Mouse (Mus musculus) ovary, postnatal 14 days (tissue): ENCODE results near the gene Emc10.
A peak's percentile ranks its signal among the peaks of the same experiment; 100 is the strongest.

Source experiments
- DNase-seq: peaks from one replicate; pipeline ENCODE4 v3.0.0; 2022; ENCODE audit warnings: low spot score

Gene Emc10

GRCm38 (mm10) chr7:44525126-44525832 is 28.9 kb upstream of the Emc10 start:
- peak; percentile 84 for DNase-seq

GRCm38 (mm10) chr7:44524502-44524901 is 28.2 kb upstream of the Emc10 start, which contains the start of gene Mybpc2:
Gene Mybpc2, minus strand, starts transcription at chr7:44524656.
- no peak for DNase-seq

DNA sequence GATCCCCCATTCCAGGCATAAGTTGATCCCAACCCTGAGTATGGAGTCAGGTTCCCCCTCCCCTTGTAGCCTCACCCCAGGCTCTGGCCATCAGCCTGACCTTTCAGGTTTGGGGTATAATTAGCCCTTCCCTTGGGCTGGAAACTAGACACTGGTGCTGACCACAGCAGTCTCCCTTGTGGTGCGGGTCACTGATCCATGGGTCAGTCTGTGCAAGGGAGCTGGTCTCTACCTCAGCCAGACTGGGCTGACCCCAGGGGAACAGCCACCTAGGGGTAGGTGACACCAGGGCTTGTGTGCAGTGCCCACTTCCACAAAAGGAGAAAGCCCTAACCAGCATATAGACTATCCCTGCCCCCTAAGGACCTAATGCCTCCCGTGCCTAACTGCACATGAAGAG is 26.7 kb upstream of the Emc10 start:
- DNase-seq = no peak

DNA sequence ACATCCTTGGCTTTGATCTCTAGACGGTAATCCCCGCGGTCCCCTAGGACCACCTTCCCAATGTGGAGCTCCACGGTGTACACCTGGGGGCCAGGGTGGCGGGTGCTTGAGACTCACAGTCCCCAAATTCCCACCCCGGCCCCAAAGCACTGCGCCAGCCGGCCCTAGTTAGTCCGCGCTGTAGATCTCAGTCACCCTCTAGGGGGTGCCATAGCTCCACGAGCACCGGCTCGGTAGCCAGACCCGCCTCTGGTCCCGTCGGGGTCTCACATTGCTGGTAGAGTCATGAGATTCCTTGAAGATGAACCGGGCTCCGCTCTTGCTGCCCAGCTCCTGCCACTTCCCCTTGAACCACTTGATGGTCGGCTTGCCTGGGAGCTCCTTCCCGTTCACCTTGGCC is 25.4 kb upstream of the Emc10 start:
- peak; percentile 56 for DNase-seq

DNA sequence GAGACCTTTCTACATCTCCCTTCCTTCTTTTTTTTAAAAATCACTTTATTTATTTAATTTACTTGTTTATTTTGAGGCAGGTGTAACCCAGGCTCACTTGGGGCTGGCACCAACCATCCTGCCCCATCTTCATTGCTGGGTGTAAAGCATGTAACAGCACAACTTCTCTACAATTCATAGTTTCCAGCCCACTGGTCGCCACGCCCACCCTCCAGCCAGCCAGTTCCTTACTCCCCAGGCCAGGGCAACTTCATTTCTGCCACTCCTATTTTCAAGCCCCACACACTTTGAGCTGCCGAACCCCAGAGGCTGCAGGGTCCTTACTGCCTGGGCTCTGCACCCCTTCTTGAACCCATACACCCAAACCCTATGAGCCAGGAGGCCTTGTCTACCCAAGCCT is 24.7 kb upstream of the Emc10 start:
- DNase-seq = no peak

- DNase-seq = no peak
Observed at GRCm38 (mm10) chr7:44519240-44519913, 23.0 kb upstream of the Emc10 start.

GRCm38 (mm10) chr7:44507491-44507890 is 11.2 kb upstream of the Emc10 start:
- no peak for DNase-seq

- DNase-seq = peak; percentile 64
Observed at GRCm38 (mm10) chr7:44501563-44502115, 5.3 kb upstream of the Emc10 start.

DNA sequence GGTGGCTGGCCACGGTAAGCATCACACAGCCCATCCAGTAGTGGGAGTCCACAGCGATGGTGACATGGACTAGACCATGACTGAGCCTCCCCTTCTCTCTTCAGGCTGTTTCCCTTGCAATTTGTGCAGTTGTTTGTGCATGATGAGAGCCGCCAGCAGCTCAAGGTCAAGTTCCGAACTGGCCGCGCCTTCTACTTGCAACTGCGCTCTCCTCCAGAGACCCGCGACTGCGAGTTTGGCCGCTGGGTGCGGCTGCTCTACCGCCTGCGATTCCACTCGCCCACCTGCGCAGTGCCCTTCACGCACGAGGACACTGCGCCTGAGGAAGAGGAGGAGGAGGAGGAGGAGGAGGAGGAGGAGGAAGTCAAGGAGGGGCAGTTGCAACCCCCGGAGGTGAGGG is 3.7 kb upstream of the Emc10 start:
- DNase-seq = no peak

- no peak for DNase-seq
Observed at GRCm38 (mm10) chr7:44498922-44499321, 2.6 kb upstream of the Emc10 start.

DNA sequence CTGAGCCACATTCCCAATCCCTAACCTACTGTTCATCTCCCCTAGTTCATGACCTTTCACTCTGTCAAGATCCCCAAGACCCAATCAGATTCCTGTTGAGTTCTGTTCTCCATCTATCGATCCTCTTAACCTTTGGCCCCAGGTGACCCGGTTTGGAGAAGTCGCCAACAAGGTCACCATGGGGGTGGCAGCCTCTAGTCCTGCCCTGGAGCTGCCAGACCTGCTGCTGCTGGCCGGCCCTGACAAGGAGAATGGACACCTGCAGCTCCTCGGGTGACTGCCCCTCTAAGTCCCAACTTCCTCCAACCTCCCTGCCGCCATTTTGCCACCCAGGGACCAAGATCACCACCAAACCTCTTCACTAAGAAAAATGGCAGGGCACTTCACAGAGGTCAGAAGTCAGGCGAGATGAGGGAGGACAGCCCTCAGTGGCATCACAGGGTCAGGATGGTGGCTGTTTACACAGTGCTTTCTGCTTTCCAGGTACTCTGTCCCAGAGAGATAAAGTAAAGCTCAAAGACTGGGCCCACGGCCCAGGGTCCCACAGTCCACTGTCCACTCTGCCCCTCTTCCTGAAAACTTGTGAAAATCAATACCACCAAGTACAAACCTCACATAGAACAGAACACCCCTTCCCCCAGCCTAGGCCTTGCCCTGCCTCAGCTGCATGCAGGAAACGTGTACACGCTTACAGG is 1.2 kb upstream of the Emc10 start:
- no peak for DNase-seq

DNA sequence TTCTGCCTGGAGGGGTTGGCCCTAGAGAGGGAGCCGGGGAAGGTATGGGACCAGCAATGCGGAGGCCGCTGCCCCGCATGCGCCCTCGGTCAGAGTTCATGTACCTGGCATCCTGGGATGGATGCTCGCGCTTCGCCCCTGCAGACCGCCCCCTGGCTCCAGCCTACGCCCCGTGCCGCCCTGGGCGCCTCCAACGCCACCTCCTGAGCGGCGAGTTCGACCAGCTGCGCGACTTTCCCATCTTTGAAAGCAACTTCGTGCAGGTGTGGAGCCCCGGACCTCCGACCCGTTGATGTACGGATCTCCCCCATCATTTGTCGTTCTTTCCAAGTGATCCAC is 411 bp upstream of the Emc10 start:
- DNase-seq = no peak

DNA sequence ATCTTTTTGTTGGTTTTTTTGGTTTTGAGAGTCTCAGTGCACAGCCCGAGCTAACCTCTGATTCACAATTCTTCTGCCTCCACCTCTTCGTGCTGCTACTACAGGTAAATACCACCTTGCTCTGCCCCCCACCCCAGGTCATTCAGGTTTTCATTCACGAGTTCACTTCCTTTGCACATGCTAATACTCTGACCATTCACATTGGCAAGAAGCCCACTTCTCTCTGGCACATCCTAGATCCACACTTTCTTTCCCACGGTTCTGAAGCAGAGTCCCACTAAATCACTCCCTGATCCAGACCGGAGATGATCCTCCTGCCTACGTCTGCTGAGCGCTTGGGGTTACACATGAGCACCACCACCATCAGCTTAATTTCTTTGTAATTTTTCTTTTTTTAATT is 1.2 kb downstream of the Emc10 start:
- no peak for DNase-seq

GRCm38 (mm10) chr7:44494681-44495080 is 1.6 kb downstream of the Emc10 start:
- DNase-seq = no peak

DNA sequence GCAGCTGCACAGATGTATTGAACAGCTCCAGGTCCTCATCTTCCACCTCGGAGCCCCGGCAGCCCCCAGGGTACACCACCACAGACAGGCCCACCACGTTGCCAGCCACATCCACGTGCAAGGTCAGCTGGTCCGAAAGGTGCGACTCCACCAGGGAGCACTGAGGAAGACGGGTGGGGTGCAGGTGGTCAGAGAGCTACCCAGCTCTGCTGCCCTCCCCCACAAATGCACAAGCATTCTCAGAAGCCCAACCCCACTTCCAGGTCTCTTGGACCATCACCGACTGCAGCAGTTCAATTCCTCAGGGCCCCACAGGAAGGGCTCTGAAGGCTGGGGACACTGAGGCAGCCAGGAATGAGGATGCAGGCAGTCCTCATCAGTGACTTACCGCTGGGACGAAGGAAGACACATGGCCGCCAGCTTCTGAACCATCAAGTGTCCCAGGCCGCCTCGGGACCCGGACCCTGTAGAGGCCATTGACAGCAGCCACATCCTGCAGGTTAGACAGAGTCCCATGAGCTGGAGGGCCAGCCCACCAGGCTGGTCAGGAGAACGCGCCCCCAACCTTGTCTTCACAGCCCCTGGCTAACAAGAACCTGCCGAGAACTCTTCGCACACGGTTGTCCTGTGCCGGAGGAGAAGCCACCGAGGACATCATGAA is 4.0 kb downstream of the Emc10 start:
- no peak for DNase-seq

GRCm38 (mm10) chr7:44491391-44491790 is 4.9 kb downstream of the Emc10 start:
- no peak for DNase-seq

- no peak for DNase-seq
Observed at GRCm38 (mm10) chr7:44490281-44490680, 6.0 kb downstream of the Emc10 start.

- DNase-seq = no peak
Observed at GRCm38 (mm10) chr7:44488545-44488944, 7.8 kb downstream of the Emc10 start.

DNA sequence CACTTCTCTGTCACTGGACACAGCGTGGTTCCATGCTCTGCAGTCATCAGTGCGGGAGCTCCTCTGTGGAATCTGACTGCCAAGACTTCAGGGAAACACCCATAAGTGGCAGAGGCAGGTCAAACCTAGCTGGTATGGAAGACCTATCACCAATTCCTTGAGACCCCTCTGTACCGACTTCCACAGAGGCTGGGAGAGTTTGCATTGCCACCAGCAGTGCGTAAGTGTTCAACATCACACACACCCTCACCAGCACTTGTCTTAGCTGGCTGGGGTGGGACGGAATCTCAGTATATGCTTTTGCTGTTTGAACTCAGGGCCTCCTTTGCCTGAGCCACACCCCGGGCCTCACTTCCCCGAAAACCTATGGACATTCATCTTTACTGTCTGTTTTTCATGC is 8.4 kb downstream of the Emc10 start:
- DNase-seq = no peak

- DNase-seq = no peak
Observed at GRCm38 (mm10) chr7:44486927-44487575, 9.3 kb downstream of the Emc10 start.

DNA sequence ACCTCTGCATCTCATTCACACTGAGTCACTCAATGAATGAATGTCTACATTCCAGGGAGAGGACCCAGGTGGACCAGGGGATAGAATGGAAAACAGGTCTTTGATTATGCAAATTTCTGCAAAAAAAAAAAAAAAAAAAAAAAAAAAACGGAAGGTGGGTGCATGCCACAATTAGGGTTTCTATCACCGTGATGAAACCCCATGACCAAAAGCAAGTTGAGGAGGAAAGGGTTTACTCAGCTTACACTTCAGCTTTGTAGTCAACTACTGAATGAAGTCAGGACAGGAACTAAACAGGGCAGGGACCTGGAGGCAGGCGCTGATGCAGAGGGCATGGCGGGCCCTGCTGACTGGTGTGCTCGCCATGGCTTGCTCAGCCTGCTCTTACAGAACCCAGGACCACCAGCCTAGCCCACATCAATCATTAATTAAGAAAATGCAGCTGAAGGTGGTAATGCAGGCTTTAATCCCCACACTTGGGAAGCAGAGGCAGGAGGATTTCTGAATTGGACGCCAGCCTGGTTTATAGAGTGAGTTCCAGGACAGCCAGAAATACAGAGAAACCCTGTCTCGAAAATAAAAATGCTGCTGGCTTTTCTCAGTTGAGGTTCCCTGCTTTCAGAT is 10.6 kb downstream of the Emc10 start:
- DNase-seq = no peak
